Mouse (Mus musculus): ENCODE results near the gene Glce. TPM values are rescaled to one million over a fixed set of nuclear protein-coding genes. Genes with fewer than 3 reads are reported as not detected.

The Glce gene
- 1 to 10 TPM; 3.4 to 5.0 (median 4.3) TPM for polyA plus RNA-seq (2017; shearing (Covaris generic))

DNA sequence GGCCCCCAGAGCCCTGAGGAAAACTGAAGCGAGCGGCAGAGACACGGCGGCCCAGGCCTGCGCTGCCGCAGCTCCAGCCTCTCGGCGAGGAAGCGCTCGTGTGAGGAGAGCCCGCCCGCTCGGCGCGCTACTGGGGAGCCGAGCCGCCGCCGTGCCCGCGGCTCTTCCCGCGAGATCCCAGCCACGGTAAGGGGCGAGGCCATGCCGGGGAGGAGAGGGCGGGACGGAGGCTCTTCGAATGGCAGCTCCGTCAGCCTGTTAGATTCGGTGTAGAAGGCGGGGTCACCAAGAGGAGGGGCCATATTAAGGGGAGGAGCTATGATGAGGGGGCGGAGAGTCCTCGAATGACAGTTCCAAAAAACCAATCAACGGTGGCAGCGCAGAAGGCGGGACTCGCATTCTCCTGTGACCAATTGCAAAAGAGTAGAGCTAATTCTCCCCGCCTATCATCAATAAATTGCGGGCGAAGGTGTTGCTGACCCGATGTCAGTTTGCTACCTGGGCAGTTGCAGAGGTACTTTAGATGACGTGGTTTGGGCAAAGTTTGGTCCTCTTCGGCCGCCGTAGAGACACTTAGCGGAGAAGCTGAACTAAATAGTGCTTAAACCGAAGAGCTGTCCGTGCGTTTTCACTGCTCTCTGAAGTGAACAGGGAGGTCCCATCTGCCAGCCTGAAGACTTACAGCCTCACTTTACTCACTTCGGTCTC lies at the start of gene Glce:
Glce (minus strand) TSS at position 148 of the 708 bp plus-strand sequence.
- ATAC-seq: peak; percentile 98

DNA sequence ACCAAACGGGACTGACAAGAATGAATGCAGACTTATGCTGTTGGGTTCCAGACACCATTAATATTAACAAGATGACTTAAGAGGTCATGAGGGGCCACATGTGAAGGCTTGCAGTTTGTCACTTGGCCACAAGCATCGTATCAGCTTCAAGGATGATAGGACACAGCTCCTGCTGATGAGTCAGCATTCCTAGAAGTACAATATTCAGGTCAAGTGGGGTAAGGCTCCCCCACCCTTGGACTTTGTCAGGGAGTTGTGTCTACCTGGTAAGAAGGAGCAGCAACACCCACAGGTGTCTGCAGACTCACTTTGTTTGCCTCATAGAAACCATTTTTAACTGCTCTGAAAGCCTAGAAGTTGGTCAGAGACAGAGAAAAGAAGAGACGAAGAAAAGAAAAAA lies 49.8 kb upstream of the Glce start:
- ATAC-seq: no peak

GRCm38 (mm10) chr9:62170921-62171320 lies 48.5 kb upstream of the Glce start:
- ATAC-seq: no peak

DNA sequence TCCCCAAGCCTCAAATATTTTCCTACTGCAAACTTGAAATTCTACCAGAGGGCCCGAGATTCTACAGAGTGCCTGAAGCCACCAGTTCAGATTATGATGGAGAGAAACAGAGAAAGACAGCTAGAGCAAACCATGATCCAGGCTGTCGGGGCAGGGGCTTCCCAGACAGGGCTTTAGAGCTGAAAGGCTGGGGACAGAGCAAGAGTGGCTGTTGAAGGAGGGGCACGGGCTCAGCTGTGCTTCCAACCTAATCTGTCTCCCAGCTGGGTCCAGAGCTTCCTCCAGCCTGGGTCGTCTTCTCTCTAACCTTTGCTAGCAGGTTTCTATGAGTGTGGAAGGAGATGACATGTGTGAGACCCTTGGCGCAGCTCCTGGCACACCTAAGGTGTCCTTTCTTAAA lies 44.2 kb upstream of the Glce start:
- ATAC-seq: no peak

- ATAC-seq: no peak
Observed at GRCm38 (mm10) chr9:62166186-62166585, 43.7 kb upstream of the Glce start.

DNA sequence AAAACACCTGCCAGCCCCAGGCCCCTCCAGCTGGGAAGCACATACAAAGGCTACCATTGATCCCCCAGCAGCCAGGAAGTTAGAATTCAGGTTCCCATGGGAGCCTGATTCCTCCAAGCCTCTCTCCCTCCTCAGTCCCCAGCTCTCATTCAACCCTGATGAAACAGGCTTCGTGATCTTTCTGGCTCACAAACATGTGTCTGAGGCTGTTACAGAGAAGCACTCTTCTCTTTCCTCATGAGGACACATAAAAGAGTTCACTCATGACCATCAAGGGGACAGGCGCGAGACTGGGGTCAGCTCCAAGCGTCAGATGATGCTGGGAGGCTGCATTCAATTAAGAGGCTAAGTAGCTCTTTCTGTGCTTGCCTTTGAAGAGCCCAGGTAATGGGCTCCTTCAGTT lies 40.4 kb upstream of the Glce start:
- ATAC-seq: no peak

DNA sequence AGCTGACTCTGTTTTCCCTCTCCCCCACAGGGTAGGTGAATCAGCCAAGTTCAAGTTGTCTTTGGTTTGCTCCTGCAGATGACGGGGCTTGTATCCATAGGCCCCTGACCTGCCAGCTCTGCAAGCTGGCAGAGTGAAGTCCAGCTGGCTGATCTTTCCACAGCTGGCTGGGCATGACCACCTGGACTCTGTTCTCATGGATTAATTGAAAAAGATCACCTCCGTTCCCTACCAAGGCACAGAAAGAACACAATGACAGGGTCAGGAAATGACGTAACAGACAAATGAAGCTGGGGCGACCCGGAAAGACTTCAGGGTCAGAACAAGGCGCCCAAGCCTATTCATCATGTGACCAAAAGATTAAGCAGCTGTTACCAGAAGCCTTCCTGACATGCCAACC lies 38.3 kb upstream of the Glce start:
- no peak for ATAC-seq

GRCm38 (mm10) chr9:62158746-62159145 lies 36.3 kb upstream of the Glce start:
- ATAC-seq: no peak

DNA sequence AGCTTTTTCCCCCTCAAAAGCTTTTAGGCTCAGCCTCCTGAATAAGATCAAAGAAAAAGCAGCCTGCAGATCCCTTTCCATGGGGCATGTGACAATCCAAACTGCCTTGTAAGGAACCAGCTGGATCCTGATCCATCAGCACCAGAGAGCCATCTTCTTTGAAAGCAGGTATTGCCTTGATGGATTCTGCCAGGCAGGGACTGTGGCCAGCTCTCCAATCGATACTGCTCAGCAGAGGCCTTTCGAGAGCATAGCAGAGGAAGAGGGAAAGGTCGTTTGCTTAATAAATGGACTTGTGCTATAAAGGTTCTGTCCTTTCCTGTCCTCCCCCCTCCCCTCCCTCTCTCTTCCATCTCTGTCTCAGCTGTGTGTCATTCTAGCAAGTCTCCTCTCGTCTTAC lies 33.4 kb upstream of the Glce start:
- no peak for ATAC-seq

- no peak for ATAC-seq
Observed at GRCm38 (mm10) chr9:62155400-62155799, 32.9 kb upstream of the Glce start.

GRCm38 (mm10) chr9:62154956-62155355 lies 32.5 kb upstream of the Glce start:
- no peak for ATAC-seq

GRCm38 (mm10) chr9:62154551-62154950 lies 32.1 kb upstream of the Glce start:
- no peak for ATAC-seq

- no peak for ATAC-seq
Observed at GRCm38 (mm10) chr9:62153263-62153662, 30.8 kb upstream of the Glce start.

DNA sequence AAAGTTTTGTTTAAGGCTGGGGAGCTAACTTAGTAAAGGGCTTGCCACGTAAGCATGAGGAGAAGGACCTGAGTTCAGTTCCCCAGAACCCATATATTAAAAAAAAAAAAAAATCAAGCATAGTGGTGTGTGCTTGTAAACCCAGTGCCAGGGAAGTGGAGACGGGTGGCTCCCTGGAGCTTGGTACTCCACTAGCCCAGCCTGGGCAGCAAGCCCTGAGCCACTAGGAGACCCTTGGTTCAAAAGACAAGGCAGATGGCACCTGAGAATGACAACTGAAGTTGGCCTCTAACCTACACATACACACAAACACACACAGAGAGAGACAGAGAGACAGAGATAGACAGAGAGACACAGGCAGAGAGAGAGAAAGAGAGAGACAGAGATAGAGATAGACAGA lies 30.1 kb upstream of the Glce start:
- no peak for ATAC-seq

- no peak for ATAC-seq
Observed at GRCm38 (mm10) chr9:62145198-62145597, 22.7 kb upstream of the Glce start.

- no peak for ATAC-seq
Observed at GRCm38 (mm10) chr9:62143428-62143827, 21.0 kb upstream of the Glce start.

DNA sequence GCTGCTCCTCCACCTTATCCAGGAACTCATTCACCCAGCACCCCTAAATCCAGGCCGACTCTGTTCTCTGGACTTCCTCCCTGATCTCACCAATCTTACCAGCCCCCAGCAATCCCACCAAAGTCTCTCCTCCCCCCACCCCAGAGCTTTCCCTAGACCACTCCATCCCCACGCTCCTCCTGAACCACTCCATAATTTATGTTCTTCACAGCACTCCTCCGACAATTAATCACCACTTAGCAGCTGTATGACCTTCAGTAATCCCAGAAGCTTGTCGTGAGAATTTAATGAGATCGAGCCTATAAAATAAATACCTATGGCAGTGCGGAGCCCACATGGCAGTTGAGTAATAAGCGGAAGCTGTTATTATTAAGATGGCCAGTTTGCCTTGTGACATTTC lies 16.6 kb upstream of the Glce start:
- ATAC-seq: no peak

GRCm38 (mm10) chr9:62137259-62137658 lies 14.8 kb upstream of the Glce start:
- ATAC-seq: no peak

GRCm38 (mm10) chr9:62132005-62132782 lies 9.7 kb upstream of the Glce start:
- no peak for ATAC-seq

DNA sequence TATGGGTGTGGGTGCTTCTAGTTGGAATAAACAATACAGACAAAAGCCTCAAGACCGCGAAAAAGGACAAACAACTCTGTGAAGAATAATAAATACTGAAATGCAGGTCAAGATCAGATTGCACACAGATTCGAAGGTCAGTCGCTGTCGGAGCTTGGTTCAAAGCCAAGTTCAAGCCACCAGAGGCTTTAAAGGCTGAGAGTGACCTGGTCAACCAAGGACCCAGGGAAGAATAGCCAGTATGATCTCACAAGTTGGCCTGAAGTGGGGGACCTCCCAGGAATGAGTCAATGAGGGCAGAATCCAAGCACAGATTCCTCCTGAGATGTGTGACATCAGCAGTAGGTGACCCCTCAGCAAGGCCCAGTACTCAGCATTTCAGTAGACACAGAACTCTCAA lies 8.3 kb upstream of the Glce start:
- no peak for ATAC-seq

- no peak for ATAC-seq
Observed at GRCm38 (mm10) chr9:62128056-62128455, 5.6 kb upstream of the Glce start.

DNA sequence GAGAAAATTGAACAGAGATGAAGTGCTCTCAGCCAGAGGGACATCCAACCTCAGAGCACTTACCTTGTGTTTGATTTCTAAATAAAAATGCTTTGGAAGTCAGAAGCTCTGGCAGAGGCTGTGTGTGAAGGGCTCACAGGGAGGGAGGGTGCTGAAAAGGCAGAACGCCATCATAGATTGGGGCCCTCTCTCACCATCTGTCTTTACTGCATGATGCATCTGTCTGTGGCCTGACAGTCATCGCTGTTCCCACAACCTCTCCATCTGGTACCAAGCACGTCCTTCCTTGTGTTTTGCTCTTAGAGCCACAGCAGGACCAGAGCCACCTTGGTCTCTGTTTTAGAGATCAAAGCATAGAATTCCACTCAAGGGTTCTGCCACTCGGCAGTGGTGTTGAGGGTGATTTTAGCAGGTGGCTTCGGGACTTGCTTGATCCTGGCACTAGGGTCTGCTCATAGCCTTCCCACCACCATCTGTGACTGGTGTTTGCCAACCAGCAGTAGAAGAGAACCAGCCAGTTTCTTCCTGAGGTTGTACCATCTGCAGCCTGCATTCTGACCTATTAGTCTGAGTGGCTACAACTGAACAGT lies 3.6 kb upstream of the Glce start:
- no peak for ATAC-seq

DNA sequence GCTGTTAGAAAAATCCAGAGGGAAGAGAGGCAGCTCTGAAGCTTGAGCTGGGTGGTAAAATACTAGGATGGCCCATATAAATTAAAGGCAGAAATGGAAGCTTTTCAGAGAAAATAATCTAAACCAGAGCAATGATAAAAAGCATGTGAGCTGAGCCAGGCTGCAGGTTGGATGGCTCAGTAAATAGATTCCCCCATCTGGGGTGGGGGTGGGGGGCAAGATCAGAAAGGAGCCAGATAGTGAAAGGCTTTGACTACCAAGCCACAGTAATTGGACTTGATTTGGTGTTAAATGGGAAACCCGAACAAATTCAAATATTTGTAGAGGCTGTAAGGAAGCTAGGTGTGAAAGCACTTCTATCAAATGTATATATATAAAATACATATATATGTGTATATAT lies 1.8 kb upstream of the Glce start:
- ATAC-seq: no peak

- ATAC-seq: no peak
Observed at GRCm38 (mm10) chr9:62123496-62123895, 1.0 kb upstream of the Glce start.
